Mouse (Mus musculus) forebrain, postnatal 0 days (tissue): Measurements from ENCODE around the gene Map2k2. TPM values are rescaled to one million over a fixed set of nuclear protein-coding genes. Genes with fewer than 3 reads are reported as not detected.
"Not testable (repeated sequence)": the region's sequence is repeated elsewhere in the genome, so short reads cannot be mapped to it uniquely, and the experiment has no call there.

ENCODE experiments used
- ATAC-seq: fragments of 200-750 bp; cut with Nextera tagmentation; 2 replicates; pipeline ENCODE4 v1.8.0; 2017; ENCODE audit warnings: mild to moderate bottlenecking, moderate library complexity
- DNase-seq: peaks from one replicate; pipeline ENCODE4 v3.0.0-alpha.2; 2015
- H3K27ac ChIP-seq: fragments of 300-500 bp; sonication (generic); 2 replicates; pipeline ENCODE4 v1.5.1; 2014; ENCODE audit warnings: low read depth, mild to moderate bottlenecking, antibody characterized with exemption, low read length, moderate library complexity, mixed read lengths
- H3K27me3 ChIP-seq: fragments of 300-500 bp; sonication (generic); 2 replicates; pipeline ENCODE4 v1.6.1; 2014; ENCODE audit warnings: mild to moderate bottlenecking, low read length, mixed read lengths; ENCODE audit not compliant: insufficient read depth
- H3K36me3 ChIP-seq: fragments of 300-500 bp; sonication (generic); 2 replicates; pipeline ENCODE4 v1.6.1; 2014; ENCODE audit warnings: mild to moderate bottlenecking, moderate library complexity; ENCODE audit not compliant: insufficient read depth
- H3K4me1 ChIP-seq: fragments of 300-500 bp; sonication (generic); 2 replicates; pipeline ENCODE4 v1.6.1; 2014; ENCODE audit warnings: antibody characterized with exemption; ENCODE audit not compliant: insufficient read depth
- H3K4me2 ChIP-seq: fragments of 300-500 bp; sonication (generic); 2 replicates; pipeline ENCODE4 v1.6.1; 2014; ENCODE audit warnings: low read depth, mild to moderate bottlenecking, moderate library complexity
- H3K4me3 ChIP-seq: fragments of 300-500 bp; sonication (generic); 2 replicates; pipeline ENCODE4 v1.5.1; 2014; ENCODE audit warnings: low read depth, low read length, mixed read lengths
- H3K9ac ChIP-seq: fragments of 300-500 bp; sonication (generic); 2 replicates; pipeline ENCODE4 v1.6.1; 2014; ENCODE audit warnings: mild to moderate bottlenecking
- H3K9me3 ChIP-seq: fragments of 300-500 bp; sonication (generic); 2 replicates; pipeline ENCODE4 v1.6.1; 2016; ENCODE audit warnings: low read length
- CTCF ChIP-seq: sonication (generic); IDR thresholded peaks from 2 replicates; pipeline ENCODE4 v1.5.1; 2016; ENCODE audit warnings: antibody characterized with exemption, control low read depth, low read depth
- WGBS: fragments of 180-500 bp; shearing (Covaris S2); extraction: QIAGEN DNeasy Blood & Tissue Kit; methylation state at CpG from one replicate; pipeline ENCODE4 v1.1.7; 2014; 5-methylcytosine and 5-hydroxymethylcytosine counted together
- polyA plus RNA-seq: library from polyadenylated mRNA; unstranded; fragments of >200 nt; fragmentation: Nextera tagmentation; extraction: Ambion mirVana; gene quantifications from 2 replicates; pipeline ENCODE4 v1.2.1, GENCODE M21; 2015
- total RNA-seq: library from RNA; depleted of rRNA; stranded (reverse); fragments of >200 nt; gene quantifications from 2 replicates; pipeline ENCODE4 v1.2.3, GENCODE M21; 2014

Gene Map2k2
- total and polyA plus RNA-seq, 2 experiments from 2014 or later, result 194 to 215 TPM

DNA sequence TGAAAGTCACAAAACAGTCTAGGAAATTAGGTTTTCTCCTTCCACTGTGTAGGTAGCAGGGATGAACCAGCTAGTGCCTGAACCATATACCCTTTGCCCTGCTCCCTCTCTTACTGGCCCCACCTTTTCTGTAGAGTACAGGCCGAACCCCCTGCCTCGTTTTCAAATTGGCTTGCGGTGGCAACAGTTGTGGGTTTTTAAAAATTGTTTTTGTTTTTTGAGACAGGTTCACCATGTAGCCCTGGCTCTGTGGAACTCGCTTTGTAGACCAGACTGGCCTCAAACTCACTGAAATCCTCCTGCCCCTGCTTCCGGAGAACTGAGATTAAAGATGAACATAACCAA, 62.3 kb downstream of the Map2k2 start:
- 7% methylated on average over 5 of the region's 5 CpGs for WGBS
- H3K4me1 ChIP-seq, result peaks cover 7% of the 10 kb centered on the region
- DNase-seq (no peak), ATAC-seq (peak; percentile 64)
- TF ChIP-seq CTCF, result no peak
- H3K9me3 ChIP-seq, result no peaks in the 10 kb centered on the region
- H3K4me2 ChIP-seq, result peak overlapping the region; percentile 74
- peak overlapping the region; percentile 43 for H3K4me3 ChIP-seq
- H3K27me3 ChIP-seq, result no peaks in the 10 kb centered on the region
- H3K9ac ChIP-seq, result peak overlapping the region; percentile 59; the same call in 1 of the 2 replicates
- H3K36me3 ChIP-seq, result peaks cover 5% of the 10 kb centered on the region; the same call in 1 of the 2 replicates
- H3K27ac ChIP-seq, result peak overlapping the region; percentile 69

DNA sequence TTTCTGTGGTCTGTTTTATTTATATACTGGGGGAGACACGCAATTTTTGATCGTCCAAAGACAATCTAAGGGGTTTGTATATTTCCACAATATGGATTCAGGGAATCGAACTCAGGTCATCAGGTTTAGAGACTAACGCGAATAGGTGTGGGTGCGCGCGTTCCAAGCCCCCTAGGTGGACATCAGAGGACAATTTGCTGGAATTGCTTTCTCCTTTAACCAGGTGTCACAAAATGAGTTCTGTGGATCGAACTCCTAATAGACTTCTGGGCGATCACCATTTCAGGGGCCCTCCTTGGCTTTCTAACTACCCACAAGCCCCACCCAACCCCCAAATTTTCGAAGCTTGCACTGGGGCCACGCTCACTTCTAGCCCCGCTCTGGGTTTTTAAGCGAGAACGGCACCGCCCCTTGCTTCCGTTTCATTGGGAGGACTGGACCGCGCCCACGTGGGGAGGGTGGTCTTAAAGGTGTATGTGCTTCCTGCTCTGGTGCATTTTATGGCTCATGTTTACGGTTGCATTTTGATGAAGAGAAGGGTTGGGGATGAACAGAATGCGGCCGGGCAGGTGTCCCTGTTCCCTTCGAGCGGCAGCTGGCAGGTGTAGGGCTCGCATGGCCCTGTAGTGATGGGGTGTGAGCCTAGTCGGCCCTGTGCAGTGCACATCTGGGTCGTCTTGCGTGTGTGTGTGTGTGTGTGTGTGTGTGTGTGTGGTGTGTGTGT, 63.0 kb downstream of the Map2k2 start:
- ATAC-seq, result peak; percentile 47

GRCm38 (mm10) chr10:81169411-81169900, 63.7 kb downstream of the Map2k2 start:
- H3K27me3 ChIP-seq, H3K36me3 ChIP-seq, H3K4me3 ChIP-seq, H3K9ac ChIP-seq, H3K9me3 ChIP-seq: not testable (repeated sequence)
- peak; percentile 40 for DNase-seq
- ATAC-seq, result peak; percentile 17
- peak overlapping the region; percentile 57; the same call in 1 of the 2 replicates for H3K27ac ChIP-seq
- H3K4me1 ChIP-seq, result peaks cover 18% of the 10 kb centered on the region
- 34% methylated on average over 13 of the region's 14 CpGs for WGBS
- peak overlapping the region; percentile 74 for H3K4me2 ChIP-seq

More for the DNA sequence above, 63.0 kb downstream of the Map2k2 start:
- Histone ChIP-seq H3K9ac (peak overlapping the region; percentile 59), H3K4me1 (peaks cover 11% of the 10 kb centered on the region), H3K4me3 (peak overlapping the region; percentile 43), H3K27me3 (no peaks in the 10 kb centered on the region), H3K9me3 (no peaks in the 10 kb centered on the region), H3K4me2 (peak overlapping the region; percentile 74), H3K27ac (peak overlapping the region; percentile 69), H3K36me3 (peaks cover 2% of the 10 kb centered on the region; the same call in 1 of the 2 replicates)
- DNase-seq, result peak; percentile 83
- no peak for TF ChIP-seq CTCF
- WGBS, result 2% methylated on average over 29 of the region's 29 CpGs

GRCm38 (mm10) chr10:81173132-81173531, 67.4 kb downstream of the Map2k2 start:
- peak overlapping the region; percentile 15; the same call in 1 of the 2 replicates for H3K4me3 ChIP-seq
- no peaks in the 10 kb centered on the region for H3K27me3 ChIP-seq
- H3K4me1 ChIP-seq, result peaks cover 21% of the 10 kb centered on the region
- peak; percentile 91 for TF ChIP-seq CTCF
- peak overlapping the region; percentile 40; the same call in 1 of the 2 replicates for H3K9ac ChIP-seq
- H3K27ac ChIP-seq, result peak overlapping the region; percentile 95
- peak; percentile 46 for ATAC-seq
- peak overlapping the region; percentile 37 for H3K4me2 ChIP-seq
- H3K36me3 ChIP-seq, result peaks cover 6% of the 10 kb centered on the region
- DNase-seq, result peak; percentile 93
- H3K9me3 ChIP-seq, result no peaks in the 10 kb centered on the region
- 5% methylated on average over 21 of the region's 21 CpGs for WGBS

DNA sequence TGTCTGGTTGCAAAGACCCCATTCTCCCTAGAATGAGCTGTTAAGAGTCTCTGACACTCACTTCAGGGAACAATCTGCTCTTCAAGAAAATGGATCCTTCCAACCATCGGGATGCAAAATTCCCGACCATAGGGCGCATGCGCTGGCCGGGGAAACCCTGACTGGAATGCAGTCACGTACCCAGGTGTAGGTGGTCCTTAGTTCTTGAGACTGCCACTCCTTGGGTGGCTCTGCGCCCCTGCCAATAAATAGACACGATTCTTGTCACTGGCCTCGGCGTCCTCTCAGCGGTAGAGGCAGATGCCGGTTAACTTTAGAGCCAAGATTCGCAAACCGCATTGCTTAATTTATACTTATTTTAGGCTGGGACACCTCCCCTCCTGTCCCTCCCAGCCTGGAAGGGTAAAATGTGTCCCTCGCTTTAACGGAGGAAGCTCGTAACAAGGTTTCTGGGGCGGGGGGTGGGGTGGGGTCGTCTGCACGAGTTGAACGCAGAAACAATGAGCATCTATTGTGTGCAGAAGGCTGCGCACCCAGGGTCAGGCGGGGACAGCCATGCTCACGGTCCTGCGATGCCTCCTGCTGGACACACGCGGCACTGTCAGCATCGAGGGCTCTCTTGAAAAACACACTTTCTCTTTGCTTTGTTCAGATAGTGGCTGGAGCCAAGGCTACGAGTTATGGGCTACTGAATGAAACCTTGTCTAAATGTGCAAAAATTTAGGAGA, 69.1 kb downstream of the Map2k2 start:
- peak overlapping the region; percentile 95 for H3K27ac ChIP-seq
- 2% methylated on average over 29 of the region's 29 CpGs for WGBS
- peak; percentile 84 for ATAC-seq
- peak overlapping the region; percentile 58 for H3K4me2 ChIP-seq
- H3K9ac ChIP-seq, result peak overlapping the region; percentile 56
- peaks cover 22% of the 10 kb centered on the region for H3K36me3 ChIP-seq
- DNase-seq, result peak; percentile 93
- no peaks in the 10 kb centered on the region for H3K27me3 ChIP-seq
- H3K4me1 ChIP-seq, result peaks cover 18% of the 10 kb centered on the region
- TF ChIP-seq CTCF, result peak; percentile 90
- H3K9me3 ChIP-seq, result no peaks in the 10 kb centered on the region
- H3K4me3 ChIP-seq, result peak overlapping the region; percentile 35

- H3K27me3 ChIP-seq, H3K9me3 ChIP-seq, DNase-seq: not testable (repeated sequence)
- peaks cover 27% of the 10 kb centered on the region for H3K36me3 ChIP-seq
- 7% methylated on average over 4 of the region's 4 CpGs for WGBS
- H3K4me2 ChIP-seq, result peak overlapping the region; percentile 58
- peak overlapping the region; percentile 35; the same call in 1 of the 2 replicates for H3K4me3 ChIP-seq
- peaks cover 18% of the 10 kb centered on the region for H3K4me1 ChIP-seq
- ATAC-seq, result peak; percentile 23; the same call in 1 of the 2 replicates
- H3K9ac ChIP-seq, result peak overlapping the region; percentile 56
- H3K27ac ChIP-seq, result peak overlapping the region; percentile 95
Measured at GRCm38 (mm10) chr10:81175345-81175701, 69.6 kb downstream of the Map2k2 start.
